Mouse (Mus musculus): ENCODE data around the gene Abca17. TPM values are rescaled to one million over a fixed set of nuclear protein-coding genes. Genes with fewer than 3 reads are reported as not detected.

Abca17 gene
- polyA plus RNA-seq, 1 experiment: 21.1 TPM

DNA sequence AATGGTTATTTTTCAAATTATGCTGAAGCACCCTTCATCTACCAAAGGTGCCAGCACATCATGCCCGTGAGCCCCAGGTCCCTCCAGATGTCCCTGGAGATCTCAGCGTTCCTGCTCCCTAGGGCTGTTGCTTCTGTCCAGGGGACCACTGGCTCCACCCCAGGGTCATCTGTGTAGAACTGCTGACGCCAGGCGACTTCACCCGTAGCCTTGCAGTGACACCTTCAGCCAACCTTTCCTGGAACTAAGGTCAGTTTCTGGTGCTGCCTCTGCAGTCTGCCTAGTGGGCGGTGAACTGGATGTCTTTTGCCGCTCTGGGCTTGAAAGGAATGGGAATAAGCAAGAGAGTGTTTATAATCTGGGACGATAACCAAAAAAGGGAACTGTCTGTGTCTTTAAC lies 10.0 kb upstream of the Abca17 start:
- TF ChIP-seq POLR2A (IDR thresholded peaks at IDR 0.05; ENCODE audit: control insufficient read depth, low read depth, low read length) (no peak), CTCF (IDR thresholded peaks at IDR 0.05; ENCODE audit: control insufficient read depth, insufficient read depth, insufficient replicate concordance, low read depth, low read length) (no peak)
- no peak overlapping the region for H3K27ac ChIP-seq (ENCODE audit: control insufficient read depth, insufficient read depth, low read depth, low read length)
- H3K4me1 ChIP-seq (ENCODE audit: control insufficient read depth, insufficient read depth, low read length): peaks cover 2% of the 10 kb centered on the region; the same call in 1 of the 2 replicates
- no peaks in the 10 kb centered on the region for H3K36me3 ChIP-seq (ENCODE audit: control insufficient read depth, insufficient read depth, low read length)
- no peaks in the 10 kb centered on the region for H3K27me3 ChIP-seq (ENCODE audit: control insufficient read depth, insufficient read depth, low read length)
- H3K4me3 ChIP-seq (ENCODE audit: control insufficient read depth, low read depth, low read length): no peak overlapping the region

DNA sequence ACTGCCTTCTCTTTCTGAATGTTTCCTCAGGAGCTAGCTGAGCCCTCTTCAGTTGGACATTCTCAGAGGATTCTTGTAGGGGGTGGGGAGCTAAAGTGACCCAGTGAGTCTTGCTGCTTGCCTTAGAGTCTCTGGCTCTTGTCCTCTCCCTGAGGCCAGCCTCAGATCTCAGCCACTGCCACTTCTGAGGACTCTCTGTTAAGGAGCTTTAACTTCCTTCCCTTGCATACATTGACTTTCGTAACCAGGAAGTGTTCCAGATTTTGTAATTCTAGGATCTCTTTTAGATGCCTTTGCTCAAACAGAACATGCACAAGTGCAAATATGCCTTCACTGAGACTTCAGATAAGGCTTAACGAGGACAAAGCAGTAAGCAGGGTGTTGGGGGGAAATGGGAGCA lies 9.0 kb upstream of the Abca17 start:
- TF ChIP-seq POLR2A (IDR thresholded peaks at IDR 0.05; ENCODE audit: control insufficient read depth, low read depth, low read length) (no peak), CTCF (IDR thresholded peaks at IDR 0.05; ENCODE audit: control insufficient read depth, insufficient read depth, insufficient replicate concordance, low read depth, low read length) (no peak)
- H3K27me3 ChIP-seq (ENCODE audit: control insufficient read depth, insufficient read depth, low read length): no peaks in the 10 kb centered on the region

GRCm38 (mm10) chr17:24359006-24359405 lies 8.1 kb upstream of the Abca17 start:
- H3K4me1 ChIP-seq (ENCODE audit: control insufficient read depth, insufficient read depth, low read length): peaks cover 2% of the 10 kb centered on the region; the same call in 1 of the 2 replicates

More for the DNA sequence above, 9.0 kb upstream of the Abca17 start:
- H3K36me3 ChIP-seq (ENCODE audit: control insufficient read depth, insufficient read depth, low read length): no peaks in the 10 kb centered on the region
- no peak overlapping the region for H3K27ac ChIP-seq (ENCODE audit: control insufficient read depth, insufficient read depth, low read depth, low read length)
- no peak overlapping the region for H3K4me3 ChIP-seq (ENCODE audit: control insufficient read depth, low read depth, low read length)
- peaks cover 2% of the 10 kb centered on the region; the same call in 1 of the 2 replicates for H3K4me1 ChIP-seq (ENCODE audit: control insufficient read depth, insufficient read depth, low read length)

DNA sequence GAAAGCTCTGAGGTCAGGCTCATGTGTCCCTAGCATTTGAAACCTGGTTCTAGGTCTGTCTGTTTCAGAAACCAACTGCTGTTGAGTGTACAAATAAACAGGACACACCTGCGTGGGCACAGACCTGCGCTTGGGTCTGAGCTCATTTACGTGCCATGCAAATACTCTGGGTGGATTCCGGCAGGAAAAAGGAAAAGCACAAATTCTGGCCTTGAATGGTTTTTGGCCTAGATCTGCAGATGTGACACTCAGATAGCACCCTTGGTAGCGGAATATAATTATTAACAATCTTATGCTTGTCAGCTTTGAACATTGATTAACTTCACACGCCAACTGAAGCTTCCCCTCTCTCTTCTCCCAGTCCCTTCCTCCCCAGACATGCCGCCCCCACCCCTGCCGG lies 4.4 kb upstream of the Abca17 start:
- Histone ChIP-seq H3K4me3 (ENCODE audit: control insufficient read depth, low read depth, low read length) (no peak overlapping the region), H3K36me3 (ENCODE audit: control insufficient read depth, insufficient read depth, low read length) (no peaks in the 10 kb centered on the region), H3K4me1 (ENCODE audit: control insufficient read depth, insufficient read depth, low read length) (peaks cover 18% of the 10 kb centered on the region), H3K27ac (ENCODE audit: control insufficient read depth, insufficient read depth, low read depth, low read length) (no peak overlapping the region), H3K27me3 (ENCODE audit: control insufficient read depth, insufficient read depth, low read length) (no peaks in the 10 kb centered on the region)
- TF ChIP-seq POLR2A (IDR thresholded peaks at IDR 0.05; ENCODE audit: control insufficient read depth, low read depth, low read length): no peak
- TF ChIP-seq CTCF (IDR thresholded peaks at IDR 0.05; ENCODE audit: control insufficient read depth, insufficient read depth, insufficient replicate concordance, low read depth, low read length): no peak

More at GRCm38 (mm10) chr17:24359006-24359405, 8.1 kb upstream of the Abca17 start:
- TF ChIP-seq CTCF (IDR thresholded peaks at IDR 0.05; ENCODE audit: control insufficient read depth, insufficient read depth, insufficient replicate concordance, low read depth, low read length): no peak
- H3K4me3 ChIP-seq (ENCODE audit: control insufficient read depth, low read depth, low read length): no peak overlapping the region
- H3K27me3 ChIP-seq (ENCODE audit: control insufficient read depth, insufficient read depth, low read length): no peaks in the 10 kb centered on the region
- no peak overlapping the region for H3K27ac ChIP-seq (ENCODE audit: control insufficient read depth, insufficient read depth, low read depth, low read length)
- H3K36me3 ChIP-seq (ENCODE audit: control insufficient read depth, insufficient read depth, low read length): no peaks in the 10 kb centered on the region

- Histone ChIP-seq H3K27me3 (ENCODE audit: control insufficient read depth, insufficient read depth, low read length) (no peaks in the 10 kb centered on the region), H3K4me1 (ENCODE audit: control insufficient read depth, insufficient read depth, low read length) (peaks cover 18% of the 10 kb centered on the region), H3K36me3 (ENCODE audit: control insufficient read depth, insufficient read depth, low read length) (no peaks in the 10 kb centered on the region), H3K27ac (ENCODE audit: control insufficient read depth, insufficient read depth, low read depth, low read length) (no peak overlapping the region), H3K4me3 (ENCODE audit: control insufficient read depth, low read depth, low read length) (no peak overlapping the region)
- TF ChIP-seq POLR2A (IDR thresholded peaks at IDR 0.05; ENCODE audit: control insufficient read depth, low read depth, low read length) (no peak), CTCF (IDR thresholded peaks at IDR 0.05; ENCODE audit: control insufficient read depth, insufficient read depth, insufficient replicate concordance, low read depth, low read length) (no peak)
Measured at GRCm38 (mm10) chr17:24353960-24354359, 3.1 kb upstream of the Abca17 start.

DNA sequence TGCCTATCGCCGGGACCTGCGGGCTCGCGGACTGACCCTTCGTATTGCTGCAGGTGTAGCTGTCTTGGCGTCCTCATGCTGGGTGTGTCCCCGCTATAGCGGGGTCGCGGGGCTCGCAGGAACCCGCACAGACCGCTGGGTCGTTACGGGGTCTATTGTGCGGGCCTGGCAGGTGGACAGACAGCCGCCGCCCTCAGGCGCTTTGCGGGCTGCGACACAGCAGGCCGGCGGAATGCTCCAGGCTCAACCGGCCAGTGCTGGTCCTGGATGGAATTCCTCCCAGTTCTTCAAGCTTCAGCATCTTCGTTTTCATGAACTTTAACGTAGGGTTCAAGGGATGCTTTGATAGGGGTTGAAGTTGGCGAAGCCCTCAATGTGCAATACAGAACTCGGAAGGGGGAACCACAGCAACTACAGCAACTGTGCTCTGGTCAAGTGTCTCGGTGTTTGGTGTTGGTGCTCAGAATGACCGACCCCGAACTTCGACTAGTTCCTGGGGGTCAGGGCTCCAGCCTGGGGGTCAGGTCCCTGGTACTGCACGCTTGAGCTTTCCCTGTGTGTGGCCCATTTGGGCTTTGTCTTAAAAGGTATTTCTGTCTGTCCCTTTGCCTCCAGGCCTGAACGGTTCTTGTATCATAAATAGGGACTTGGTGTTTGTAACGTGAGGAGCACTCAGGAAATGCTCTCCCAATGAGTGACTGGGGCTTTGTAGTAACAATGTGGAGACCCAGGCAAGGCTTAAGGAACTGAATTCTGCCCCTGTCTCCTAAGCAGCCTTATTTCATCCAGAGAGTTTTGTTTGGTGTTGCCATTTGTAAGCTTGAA lies 1.7 kb upstream of the Abca17 start:
- H3K4me3 ChIP-seq (ENCODE audit: control insufficient read depth, low read depth, low read length): peak overlapping the region; percentile 90
- peak overlapping the region; percentile 42 for H3K27ac ChIP-seq (ENCODE audit: control insufficient read depth, insufficient read depth, low read depth, low read length)
- H3K4me1 ChIP-seq (ENCODE audit: control insufficient read depth, insufficient read depth, low read length): peaks cover 18% of the 10 kb centered on the region
- H3K36me3 ChIP-seq (ENCODE audit: control insufficient read depth, insufficient read depth, low read length): no peaks in the 10 kb centered on the region
- no peak for TF ChIP-seq CTCF (IDR thresholded peaks at IDR 0.05; ENCODE audit: control insufficient read depth, insufficient read depth, insufficient replicate concordance, low read depth, low read length)
- no peak for TF ChIP-seq POLR2A (IDR thresholded peaks at IDR 0.05; ENCODE audit: control insufficient read depth, low read depth, low read length)
- no peaks in the 10 kb centered on the region for H3K27me3 ChIP-seq (ENCODE audit: control insufficient read depth, insufficient read depth, low read length)

DNA sequence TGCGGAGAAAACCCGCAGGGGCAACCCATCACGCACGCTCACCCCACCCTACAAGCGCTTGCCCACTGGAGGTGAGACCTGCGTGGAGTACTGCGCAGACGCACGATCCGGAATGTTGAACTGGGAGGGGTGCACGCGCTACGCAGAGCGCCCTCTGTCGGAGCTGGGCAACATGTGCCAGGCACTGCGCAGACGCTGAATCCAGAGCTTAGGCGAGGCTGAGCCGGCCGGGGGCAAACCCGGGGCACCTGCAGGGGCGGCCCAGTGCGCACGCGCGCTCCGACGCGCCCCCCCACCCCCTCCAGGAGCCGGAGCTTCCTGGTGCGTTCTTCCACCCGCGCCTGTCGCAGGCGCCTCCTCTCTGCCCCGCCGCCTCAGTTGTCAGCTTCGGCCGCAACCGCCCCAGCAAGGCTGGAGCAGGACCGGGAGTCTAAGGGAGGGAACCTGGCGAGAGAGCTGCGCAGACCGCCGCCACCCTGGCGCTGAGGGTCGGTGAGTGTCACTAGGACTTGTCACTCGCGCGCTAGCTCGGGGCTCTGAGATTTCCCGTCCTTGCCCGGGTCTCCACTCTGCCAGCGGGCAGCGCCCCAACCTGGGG lies 991 bp upstream of the Abca17 start, which contains the start of gene Abca3:
Gene Abca3, plus strand, starts transcription at position 191 of the 598 bp plus-strand sequence.
- peaks cover 18% of the 10 kb centered on the region for H3K4me1 ChIP-seq (ENCODE audit: control insufficient read depth, insufficient read depth, low read length)
- TF ChIP-seq POLR2A (IDR thresholded peaks at IDR 0.05; ENCODE audit: control insufficient read depth, low read depth, low read length) (peak; percentile 26; the same call in 1 of the 2 replicates), CTCF (IDR thresholded peaks at IDR 0.05; ENCODE audit: control insufficient read depth, insufficient read depth, insufficient replicate concordance, low read depth, low read length) (peak; percentile 98)
- H3K4me3 ChIP-seq (ENCODE audit: control insufficient read depth, low read depth, low read length): peak within 1 kb of the TSS; percentile 90
- peak within 1 kb of the TSS; percentile 82 for H3K27ac ChIP-seq (ENCODE audit: control insufficient read depth, insufficient read depth, low read depth, low read length)
- H3K27me3 ChIP-seq (ENCODE audit: control insufficient read depth, insufficient read depth, low read length): no peaks in the 10 kb centered on the region
- H3K36me3 ChIP-seq (ENCODE audit: control insufficient read depth, insufficient read depth, low read length): no peaks in the 10 kb centered on the region
